Mouse (Mus musculus) spleen, adult 2 months (tissue): ENCODE measurements around the gene Ctrc. TPM values are rescaled to one million over a fixed set of nuclear protein-coding genes. Genes with fewer than 3 reads are reported as not detected.

Experiments
- DNase-seq, 2 experiments: peaks; one replicate each; pipeline versions ENCODE4 v3.0.0 to v3.0.0-alpha.2; 2012 to 2021; ENCODE audit warnings: low spot score in 2 of 2, low read depth in 1 of 2
- H3K27ac ChIP-seq: fragments of 200-500 bp; 2 replicates; pipeline ENCODE4 v1.5.1; 2012; ENCODE audit warnings: low read length, inconsistent platforms; ENCODE audit not compliant: insufficient read depth
- H3K27me3 ChIP-seq: fragments of 200-500 bp; 2 replicates; pipeline ENCODE4 v1.6.1; 2012; ENCODE audit warnings: mild to moderate bottlenecking, moderate library complexity, low read length, inconsistent platforms; ENCODE audit not compliant: control insufficient read depth, insufficient read depth
- H3K36me3 ChIP-seq: fragments of 200-500 bp; 2 replicates; pipeline ENCODE4 v1.6.1; 2012; ENCODE audit warnings: mild to moderate bottlenecking, low read length, inconsistent platforms; ENCODE audit not compliant: control insufficient read depth, insufficient read depth
- H3K4me1 ChIP-seq: fragments of 200-500 bp; 2 replicates; pipeline ENCODE4 v1.6.1; 2011; ENCODE audit warnings: inconsistent platforms; ENCODE audit not compliant: control insufficient read depth, insufficient read depth, insufficient read length
- H3K4me3 ChIP-seq: fragments of 200-500 bp; 2 replicates; pipeline ENCODE4 v1.5.1; 2011; ENCODE audit warnings: mild to moderate bottlenecking, inconsistent platforms; ENCODE audit not compliant: insufficient read depth, insufficient read length; ENCODE audit errors: extremely low read depth
- CTCF ChIP-seq: fragments of 200-500 bp; IDR thresholded peaks from 2 replicates; pipeline ENCODE4 v1.5.1; 2011; ENCODE audit warnings: mild to moderate bottlenecking, inconsistent platforms; ENCODE audit not compliant: insufficient read depth, insufficient read length, insufficient replicate concordance; ENCODE audit errors: extremely low read depth
- POLR2A ChIP-seq: fragments of 200-500 bp; IDR thresholded peaks from 2 replicates; pipeline ENCODE4 v1.6.1; 2011; ENCODE audit warnings: low read depth, low read length, inconsistent platforms
- WGBS: fragments of 180-500 bp; shearing (Covaris S2); methylation state at CpG from one replicate; pipeline ENCODE4 v1.1.7; 2018; 5-methylcytosine and 5-hydroxymethylcytosine counted together
- polyA plus RNA-seq: library from polyadenylated mRNA; depleted of rRNA; stranded (reverse); fragments of >200 nt; gene quantifications from 2 replicates; pipeline ENCODE4 v1.2.3, GENCODE M21; 2012

Gene Ctrc
- polyA plus RNA-seq, 1 experiment: 1,887 TPM

DNA sequence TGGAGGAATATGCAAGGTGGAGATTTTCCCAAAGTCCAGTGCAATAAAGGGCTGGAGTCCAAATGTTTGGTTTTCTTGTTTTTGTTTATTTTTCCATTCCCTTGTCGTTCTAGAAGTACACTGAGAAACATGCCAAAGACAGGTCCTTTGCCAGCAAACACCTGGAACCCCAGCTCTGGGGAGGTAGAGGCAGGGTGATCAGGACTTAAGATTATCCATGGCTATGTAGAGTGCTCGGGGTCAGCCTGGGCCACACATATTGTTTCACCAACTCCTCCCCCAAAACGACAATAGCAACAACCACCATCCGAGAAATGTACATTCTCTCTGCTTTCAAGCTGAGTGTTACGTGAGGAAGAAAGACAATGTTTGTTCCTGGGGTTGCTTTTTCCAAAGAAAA lies 20.1 kb downstream of the Ctrc start, which contains the start of gene Cela2a:
Gene Cela2a (minus strand): TSS at position 101 of the 400 bp plus-strand sequence.
- Histone ChIP-seq H3K27ac (no peak within 1 kb of the TSS), H3K36me3 (no peaks in the 10 kb centered on the region), H3K4me3 (no peak within 1 kb of the TSS), H3K4me1 (no peaks in the 10 kb centered on the region), H3K27me3 (no peaks in the 10 kb centered on the region)
- 74% methylated on average over 5 of the region's 5 CpGs for WGBS
- no peak for DNase-seq
- no peak for TF ChIP-seq CTCF
- TF ChIP-seq POLR2A: no peak

DNA sequence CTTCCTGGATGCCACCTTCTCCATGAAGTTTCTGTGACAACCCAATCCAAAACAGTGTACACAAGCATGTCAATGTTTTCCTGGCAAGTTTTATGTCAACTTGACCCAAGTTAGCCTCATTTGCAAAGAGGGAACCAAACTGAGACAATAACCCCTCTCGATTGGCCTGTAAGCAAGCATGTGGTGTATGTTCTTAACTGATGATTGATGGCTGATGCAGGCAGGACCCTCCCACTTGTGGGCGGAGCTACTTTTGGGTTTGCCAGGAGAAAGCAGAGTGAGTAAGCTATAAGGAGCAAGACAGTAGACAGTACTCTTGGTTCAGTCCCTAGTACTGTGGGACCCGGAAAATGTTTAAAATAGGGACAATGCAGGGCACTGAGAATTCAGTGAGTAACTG lies 23.2 kb downstream of the Ctrc start:
- Histone ChIP-seq H3K27me3 (no peaks in the 10 kb centered on the region), H3K36me3 (no peaks in the 10 kb centered on the region), H3K4me3 (no peak overlapping the region), H3K27ac (no peak overlapping the region), H3K4me1 (no peaks in the 10 kb centered on the region)
- WGBS: 53% methylated on average over 3 of the region's 3 CpGs
- no peak for TF ChIP-seq CTCF
- TF ChIP-seq POLR2A: no peak
- no peak for DNase-seq

DNA sequence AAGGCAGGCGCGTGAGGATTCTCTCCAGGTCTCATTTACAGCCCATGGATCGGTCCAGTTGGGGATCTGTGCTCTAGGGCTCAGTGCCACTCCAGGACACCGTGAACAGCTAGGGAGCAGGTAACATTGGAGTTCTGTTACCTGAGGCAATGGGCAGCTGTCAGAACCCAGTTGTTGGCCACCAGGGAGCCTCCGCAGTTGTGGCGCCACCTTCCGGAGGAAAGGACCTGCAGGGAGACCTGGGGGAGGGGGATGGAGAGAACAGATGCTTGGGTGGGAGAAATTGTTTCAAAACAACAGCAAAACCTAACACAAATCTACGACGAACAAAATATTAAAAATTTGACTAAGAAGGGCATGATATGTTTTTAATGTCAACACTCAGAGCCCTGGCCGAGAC lies 24.1 kb downstream of the Ctrc start:
- no peak for DNase-seq
- no peak overlapping the region for H3K4me3 ChIP-seq
- WGBS: 88% methylated on average over 10 of the region's 10 CpGs
- TF ChIP-seq POLR2A: no peak
- TF ChIP-seq CTCF: 0 out of 2 replicates have a peak, but pooled peaks have one; percentile 8
- H3K4me1 ChIP-seq: no peaks in the 10 kb centered on the region
- no peaks in the 10 kb centered on the region for H3K36me3 ChIP-seq
- no peaks in the 10 kb centered on the region for H3K27me3 ChIP-seq
- H3K27ac ChIP-seq: no peak overlapping the region

DNA sequence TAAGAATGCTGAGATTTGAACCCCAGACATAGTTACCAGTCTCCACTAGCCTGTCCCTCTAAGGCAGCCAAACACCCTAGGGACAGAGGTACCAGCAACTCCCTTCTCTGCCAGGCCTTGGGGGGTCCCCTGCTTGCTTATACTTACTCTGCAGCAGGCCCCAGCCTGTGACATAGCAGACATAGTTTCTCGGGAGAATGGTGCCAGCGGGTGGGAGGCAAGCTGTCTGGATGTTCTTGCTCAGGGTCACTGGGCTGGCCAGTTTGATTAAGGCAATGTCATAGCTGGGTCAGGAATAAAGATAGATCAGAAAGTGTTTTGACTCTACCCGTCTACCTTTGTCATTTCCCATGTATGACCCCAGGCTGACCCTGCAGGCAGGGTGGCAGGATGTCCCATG lies 25.0 kb downstream of the Ctrc start:
- Histone ChIP-seq H3K4me3 (no peak overlapping the region), H3K4me1 (no peaks in the 10 kb centered on the region), H3K27ac (no peak overlapping the region), H3K27me3 (no peaks in the 10 kb centered on the region), H3K36me3 (no peaks in the 10 kb centered on the region)
- TF ChIP-seq CTCF (no peak), POLR2A (no peak)
- no peak for DNase-seq
- WGBS: 77% methylated on average over 3 of the region's 3 CpGs

DNA sequence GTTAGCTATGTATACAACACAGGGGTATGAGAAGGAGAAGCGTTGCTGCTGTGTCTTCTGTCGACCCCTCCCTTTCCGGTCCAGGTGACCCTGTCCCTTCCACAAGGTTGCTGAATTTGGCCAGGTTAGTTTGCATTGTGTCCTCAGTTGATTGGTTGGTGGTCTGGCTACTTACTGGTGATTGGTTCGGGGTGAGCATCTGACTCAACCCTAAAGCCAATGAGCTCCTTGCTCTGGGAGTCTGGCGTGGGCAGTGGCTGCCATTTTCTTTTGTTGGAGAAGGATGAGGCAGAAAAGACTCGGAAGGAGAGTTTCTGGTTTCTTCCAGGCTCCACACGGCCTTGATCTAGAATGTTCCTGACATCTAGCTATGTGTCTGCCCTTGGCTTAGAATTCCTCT lies 26.8 kb downstream of the Ctrc start:
- Histone ChIP-seq H3K27ac (no peak overlapping the region), H3K4me1 (no peaks in the 10 kb centered on the region), H3K27me3 (no peaks in the 10 kb centered on the region), H3K36me3 (no peaks in the 10 kb centered on the region; the same call in 1 of the 2 replicates), H3K4me3 (no peak overlapping the region)
- TF ChIP-seq POLR2A (no peak), CTCF (no peak)
- no peak for DNase-seq
- WGBS: 95% methylated on average over 7 of the region's 7 CpGs

DNA sequence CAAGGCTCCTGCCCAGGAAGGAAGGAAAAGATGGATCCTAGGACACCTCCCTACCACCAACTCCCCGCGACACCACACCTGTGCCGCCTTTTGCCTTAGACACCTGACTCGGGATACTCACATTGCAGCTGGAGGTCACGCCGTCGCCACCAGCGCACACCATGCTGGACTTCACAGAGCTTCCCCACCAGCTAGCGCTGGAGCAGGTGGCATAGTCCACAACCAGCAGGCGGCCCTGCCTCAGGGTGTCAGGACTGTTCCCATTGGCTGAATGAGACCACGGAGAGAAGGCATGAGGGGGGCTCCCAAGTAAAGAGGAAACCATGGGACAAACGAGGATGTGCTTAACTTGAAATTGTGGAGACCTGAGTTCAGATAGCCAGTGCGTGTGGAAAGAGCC lies 27.3 kb downstream of the Ctrc start:
- no peak for DNase-seq
- 89% methylated on average over 13 of the region's 13 CpGs for WGBS
- no peak for TF ChIP-seq CTCF
- TF ChIP-seq POLR2A: no peak
- Histone ChIP-seq H3K4me3 (no peak overlapping the region), H3K4me1 (no peaks in the 10 kb centered on the region), H3K27ac (no peak overlapping the region), H3K36me3 (peaks cover 1% of the 10 kb centered on the region), H3K27me3 (no peaks in the 10 kb centered on the region)

DNA sequence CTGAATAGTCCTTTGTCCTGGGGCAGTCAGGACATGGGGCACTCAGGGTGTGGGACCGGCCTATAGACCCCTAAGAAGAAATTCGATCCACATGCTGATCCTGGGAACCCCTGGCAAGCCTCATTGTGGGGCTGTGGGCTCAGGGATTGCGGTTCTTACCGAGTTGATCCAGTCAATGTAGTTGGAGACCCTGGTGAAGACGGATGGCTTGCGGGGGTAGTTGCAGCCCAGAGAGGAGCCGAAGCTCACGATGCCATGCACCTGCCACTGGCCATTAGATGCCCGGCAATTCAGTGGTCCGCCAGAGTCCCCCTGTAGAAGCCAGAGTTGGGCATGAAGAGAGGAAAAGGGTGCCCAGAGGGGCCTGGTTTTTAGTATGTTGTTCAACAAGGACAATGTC lies 28.5 kb downstream of the Ctrc start:
- DNase-seq: no peak
- Histone ChIP-seq H3K27ac (no peak overlapping the region), H3K36me3 (peaks cover 9% of the 10 kb centered on the region), H3K27me3 (no peaks in the 10 kb centered on the region), H3K4me3 (no peak overlapping the region), H3K4me1 (no peaks in the 10 kb centered on the region)
- WGBS: 95% methylated on average over 10 of the region's 10 CpGs
- no peak for TF ChIP-seq CTCF
- TF ChIP-seq POLR2A: no peak
